Mouse (Mus musculus) gastrocnemius, adult 8-10 months (tissue): ENCODE data around the gene Tacr2. TPM values are rescaled to one million over a fixed set of nuclear protein-coding genes. Genes with fewer than 3 reads are reported as not detected.

ENCODE experiments used
- DNase-seq, 2 experiments: peaks; one replicate each; pipeline ENCODE4 v3.0.0; 2022; ENCODE audit warnings: low spot score in 2 of 2
- total RNA-seq, 4 experiments: library from RNA; stranded (reverse); gene quantifications; 2 replicates each; pipeline ENCODE4 v1.2.4; 2022

Tacr2 gene
- total RNA-seq: not detected

DNA sequence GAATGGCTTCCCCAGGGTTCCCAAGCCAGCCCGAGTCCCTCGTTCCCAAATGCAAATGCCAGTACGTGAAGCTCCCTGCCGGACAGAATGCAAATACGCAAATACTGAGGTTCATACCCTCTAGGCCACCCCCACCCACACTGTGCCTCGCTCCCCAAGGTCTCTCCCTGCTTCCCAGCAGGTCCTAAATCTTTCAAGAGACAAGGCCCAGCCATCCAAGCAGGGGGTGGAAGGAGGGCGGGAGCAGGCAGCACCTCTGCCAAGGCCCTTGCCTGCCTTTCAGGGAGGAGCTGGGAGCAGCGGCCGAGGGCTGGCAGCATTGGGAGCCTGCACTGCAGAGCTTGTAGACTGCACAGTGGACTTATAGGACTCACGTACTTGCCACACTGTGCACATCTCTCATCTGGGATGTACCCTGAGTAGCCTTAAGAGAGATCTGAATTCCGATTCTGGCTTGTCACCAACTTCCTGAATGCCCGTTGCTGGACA, at the start of gene Tacr2:
Tacr2 (plus strand) TSS at position 439 of the 489 bp plus-strand sequence.
- no peak for DNase-seq

- DNase-seq: no peak
Observed at GRCm38 (mm10) chr10:62202574-62202973, 49.7 kb upstream of the Tacr2 start.

DNA sequence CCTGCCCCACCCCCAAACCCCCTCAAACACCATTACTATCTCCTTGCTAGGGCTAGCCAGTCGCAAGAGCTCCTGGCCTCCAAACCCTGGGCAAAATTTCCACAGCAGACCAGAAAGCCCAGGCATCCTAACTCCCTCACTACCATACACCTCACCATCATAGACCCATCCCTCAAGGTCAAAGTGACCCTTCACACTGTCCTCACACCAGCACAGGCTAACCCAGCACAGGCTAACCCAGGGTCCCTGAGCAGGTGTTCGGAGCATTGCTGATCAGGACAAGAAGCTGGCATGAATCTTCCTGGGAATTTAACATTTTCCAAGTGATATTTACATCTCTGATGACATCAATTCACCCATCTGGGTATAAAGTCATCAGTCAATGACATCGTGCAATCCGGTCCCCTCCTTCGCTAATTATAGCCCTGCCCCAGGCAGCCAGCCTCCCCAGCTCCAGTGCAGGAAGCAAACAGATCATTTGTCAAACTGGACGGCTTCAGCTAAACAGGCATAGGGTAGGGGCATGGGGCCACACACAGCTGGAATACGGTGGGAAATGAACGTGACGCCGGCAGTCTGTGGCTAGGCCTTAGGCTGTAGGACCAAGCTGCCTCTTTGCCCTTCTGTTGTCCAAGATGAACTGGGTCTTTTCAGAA, 43.9 kb upstream of the Tacr2 start:
- no peak for DNase-seq

DNA sequence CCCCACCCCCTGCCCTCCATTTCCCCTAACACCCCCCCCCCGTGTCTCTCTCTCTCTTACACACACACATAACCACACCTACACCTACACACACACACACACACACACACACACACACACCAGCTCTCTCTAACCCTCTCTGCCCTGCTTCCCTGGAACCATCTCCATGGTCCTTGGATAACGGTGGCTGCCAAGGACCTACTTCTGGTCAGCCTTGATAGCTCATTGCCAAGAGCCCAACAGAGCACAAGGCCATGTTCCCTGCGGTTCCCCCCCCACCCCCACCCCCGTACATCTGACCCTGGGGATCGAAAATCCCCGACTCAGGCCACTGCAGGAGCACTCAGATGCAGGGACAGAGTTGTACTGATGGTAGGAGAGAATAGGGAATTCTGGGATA, 40.9 kb upstream of the Tacr2 start:
- no peak for DNase-seq

GRCm38 (mm10) chr10:62215169-62215616, 37.0 kb upstream of the Tacr2 start:
- DNase-seq: no peak

DNA sequence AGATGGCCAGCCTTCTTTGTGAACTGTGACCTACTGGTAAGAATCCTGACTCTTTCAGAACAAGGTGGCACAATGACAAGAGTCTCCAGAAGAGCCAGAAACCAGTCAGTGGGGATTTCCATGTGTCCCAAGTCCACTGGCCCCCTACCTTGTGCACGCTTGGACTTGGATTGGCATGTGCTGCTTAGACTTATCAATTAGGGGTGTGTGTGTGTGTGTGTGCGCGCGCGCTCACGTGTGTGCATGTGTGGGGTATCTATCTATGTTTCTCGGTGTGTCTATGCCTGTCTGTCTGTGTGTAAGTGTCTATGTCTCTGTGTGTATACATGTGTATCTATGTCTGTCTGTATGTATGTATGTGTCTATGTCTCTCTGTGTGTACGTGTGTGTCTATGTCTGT, 36.6 kb upstream of the Tacr2 start:
- DNase-seq: no peak

DNA sequence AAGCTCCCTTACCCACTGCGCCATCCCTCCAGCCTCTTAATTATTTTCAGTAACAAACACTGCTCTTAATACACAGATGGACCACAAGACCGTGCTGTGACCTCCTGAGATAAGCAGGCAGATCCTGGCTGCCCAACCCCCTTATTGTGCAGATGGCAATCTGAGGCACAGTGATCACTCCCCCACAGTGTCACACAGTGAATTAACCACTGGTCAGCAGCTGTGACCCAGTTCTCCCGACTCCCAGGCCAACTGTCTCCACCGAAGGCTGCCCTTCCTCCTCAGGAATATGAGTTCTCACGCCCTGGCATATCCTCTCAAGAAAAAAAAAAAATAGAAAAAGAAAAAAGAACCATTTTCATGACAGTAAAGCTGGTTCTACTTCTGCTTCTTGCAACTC, 35.6 kb upstream of the Tacr2 start:
- DNase-seq: no peak

DNA sequence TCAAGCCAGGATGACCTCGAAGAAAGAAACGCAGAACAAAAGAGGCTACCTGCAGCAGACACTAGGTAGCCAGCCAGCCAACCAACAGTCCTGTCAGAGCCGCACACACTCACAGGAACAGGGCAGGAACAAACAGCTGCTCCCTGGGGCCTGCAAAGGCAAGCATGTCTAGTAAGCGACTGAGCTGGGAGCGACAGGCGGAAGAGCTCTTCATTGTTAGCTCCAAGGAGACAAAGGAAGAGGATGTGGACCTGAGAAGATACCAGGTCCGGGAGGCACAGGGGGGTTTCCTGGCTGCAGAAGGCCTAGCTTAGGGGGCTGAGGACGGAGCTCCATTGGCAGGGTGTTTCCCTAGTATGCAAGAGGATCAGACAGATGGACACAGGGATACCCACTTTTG, 35.0 kb upstream of the Tacr2 start:
- no peak for DNase-seq

DNA sequence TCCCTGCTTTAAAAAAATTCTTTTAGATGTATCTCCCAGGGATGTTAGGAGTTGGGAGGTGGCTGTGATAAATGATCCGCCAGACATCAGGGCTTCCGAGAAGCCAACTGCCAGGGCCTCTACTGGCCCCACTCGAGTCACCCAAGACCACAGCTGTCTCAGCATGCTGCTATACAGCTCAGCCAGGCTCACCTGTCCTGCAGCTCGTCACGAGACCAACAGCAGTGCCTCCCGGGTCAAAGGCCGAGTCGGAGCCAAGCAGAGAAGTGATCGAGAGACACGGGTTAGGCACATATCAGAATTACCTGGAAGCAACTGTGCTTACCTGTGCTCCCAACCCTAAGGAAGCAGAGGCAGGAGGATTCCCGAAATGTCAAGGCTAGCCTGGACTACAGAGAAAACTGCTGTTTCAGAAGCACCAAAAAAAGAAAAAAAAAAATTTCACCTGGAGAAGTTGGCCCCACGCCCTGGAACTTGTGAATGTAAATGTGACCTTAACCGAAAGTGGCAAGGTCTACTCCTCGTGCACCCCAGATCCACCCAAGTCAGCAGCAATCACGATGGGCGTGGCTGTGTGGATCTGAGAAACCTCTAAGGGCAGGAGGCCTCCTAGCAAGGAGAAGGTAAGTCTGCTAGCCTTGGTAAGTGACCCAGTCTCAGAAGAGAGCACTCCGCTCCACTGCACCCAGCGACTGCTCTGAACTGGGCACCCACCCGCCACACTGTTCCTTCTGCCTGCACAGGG, 34.0 kb upstream of the Tacr2 start:
- DNase-seq: no peak

- no peak for DNase-seq
Observed at GRCm38 (mm10) chr10:62218789-62219172, 33.5 kb upstream of the Tacr2 start.

- no peak for DNase-seq
Observed at GRCm38 (mm10) chr10:62220732-62221514, 31.3 kb upstream of the Tacr2 start.

GRCm38 (mm10) chr10:62221647-62222046, 30.6 kb upstream of the Tacr2 start:
- DNase-seq: no peak

GRCm38 (mm10) chr10:62222777-62223176, 29.5 kb upstream of the Tacr2 start:
- peak in 1 of 2 experiments; percentile 48 for DNase-seq

GRCm38 (mm10) chr10:62224231-62224630, 28.0 kb upstream of the Tacr2 start:
- peak; percentile 43 to 62 for DNase-seq

DNA sequence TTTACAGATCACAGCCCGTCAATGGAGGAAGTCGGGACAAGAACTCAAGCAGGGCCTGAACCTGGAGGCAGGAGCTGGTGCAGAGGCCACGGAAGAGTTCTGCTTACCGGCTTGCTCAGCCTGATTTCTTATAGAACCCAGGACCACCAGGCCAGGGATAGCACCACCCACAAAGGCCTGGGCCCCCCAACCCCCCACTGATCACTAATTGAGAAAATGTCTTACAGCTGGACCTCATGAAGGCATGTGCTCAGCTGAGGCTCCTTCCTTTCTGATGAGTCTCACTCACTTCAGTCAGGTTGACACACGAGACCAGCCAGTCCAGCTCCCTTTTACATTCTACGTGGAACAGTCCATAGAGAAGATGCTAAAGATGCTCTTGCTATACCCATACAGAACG, 26.4 kb upstream of the Tacr2 start:
- DNase-seq: no peak

- DNase-seq: no peak
Observed at GRCm38 (mm10) chr10:62228126-62228525, 24.1 kb upstream of the Tacr2 start.

GRCm38 (mm10) chr10:62230708-62231394, 21.4 kb upstream of the Tacr2 start, which contains the start of gene Tspan15:
Gene Tspan15 (minus strand): TSS chr10:62231251.
- DNase-seq: peak; percentile 82 to 88

DNA sequence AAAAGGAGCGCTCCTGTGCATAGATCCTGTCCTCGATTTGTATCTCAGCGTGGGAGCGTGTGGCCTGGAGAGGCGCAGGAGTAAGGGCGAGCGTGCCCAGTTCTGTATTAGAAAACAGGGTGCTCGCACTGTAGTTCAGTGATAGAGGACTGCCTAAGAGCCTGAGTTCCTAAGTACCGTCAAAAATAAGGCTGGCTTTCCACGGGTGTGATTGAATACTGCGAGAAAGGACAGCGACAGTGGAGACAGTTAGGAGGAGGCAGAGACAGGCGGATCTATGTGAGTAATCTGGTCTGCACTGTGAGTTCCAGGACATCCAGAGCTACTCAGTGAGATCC, 20.9 kb upstream of the Tacr2 start:
- DNase-seq: no peak

GRCm38 (mm10) chr10:62231811-62232210, 20.4 kb upstream of the Tacr2 start:
- no peak for DNase-seq

DNA sequence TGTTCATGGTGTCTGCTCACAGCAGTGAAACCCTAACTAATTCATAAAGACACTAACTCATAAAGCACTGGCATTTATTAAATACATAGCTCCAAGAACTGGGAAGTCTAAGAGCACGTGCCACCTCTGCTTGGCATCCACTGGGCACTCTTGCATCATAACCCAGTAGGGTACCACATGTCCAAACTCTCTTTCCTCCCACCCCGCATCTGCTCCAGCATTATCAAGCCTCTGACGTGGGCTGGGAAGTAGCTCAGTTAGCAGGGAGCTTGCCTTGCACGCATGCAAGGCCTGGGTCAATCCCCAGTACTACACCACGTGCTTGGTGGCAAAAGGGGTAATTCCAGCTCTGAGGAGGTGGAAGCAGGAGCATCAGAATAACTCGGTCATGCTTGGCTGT, 16.1 kb upstream of the Tacr2 start:
- no peak for DNase-seq

DNA sequence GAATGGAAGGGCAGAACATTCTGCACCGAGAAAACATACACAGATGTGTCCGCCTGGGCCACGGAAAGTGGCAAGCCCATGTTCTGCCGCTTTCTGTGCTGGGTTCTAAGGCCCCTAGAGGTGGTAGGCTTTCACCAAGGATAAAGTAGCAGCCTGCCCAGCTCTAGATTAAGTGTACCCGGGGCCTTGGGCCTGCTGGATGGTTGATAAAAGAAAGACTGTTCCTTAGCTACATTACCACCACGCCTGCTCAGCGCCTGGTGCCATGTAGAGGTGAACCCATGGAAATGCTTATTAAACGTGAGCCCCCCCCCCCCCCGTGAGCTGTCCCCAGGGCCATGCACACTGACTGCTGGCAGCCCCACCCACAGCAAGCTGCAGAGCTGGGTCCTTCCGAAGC, 15.0 kb upstream of the Tacr2 start:
- DNase-seq: no peak

GRCm38 (mm10) chr10:62238688-62239087, 13.6 kb upstream of the Tacr2 start:
- DNase-seq: no peak
